Mouse (Mus musculus) liver, embryonic 14.5 days (tissue): Measurements from ENCODE around the gene Krt18. TPM values are rescaled to one million over a fixed set of nuclear protein-coding genes. Genes with fewer than 3 reads are reported as not detected.
A peak's percentile ranks its signal among the peaks of the same experiment; 100 is the strongest.

ENCODE experiments used
- ATAC-seq: fragments of 200-750 bp; cut with Nextera tagmentation; 2 replicates; pipeline ENCODE4 v1.8.0; 2017; ENCODE audit warnings: moderate number of reproducible peaks, mild to moderate bottlenecking, moderate library complexity; ENCODE audit not compliant: insufficient read depth
- DNase-seq, 3 experiments: peaks; one replicate each; pipeline ENCODE4 v3.0.0-alpha.2; 2012 to 2013; ENCODE audit warnings: low read depth in 3 of 3, low spot score in 3 of 3
- H3K27ac ChIP-seq: fragments of 300-500 bp; sonication (generic); 2 replicates; pipeline ENCODE4 v1.5.1; 2014; ENCODE audit warnings: moderate library complexity, mild to moderate bottlenecking, control low read depth, inconsistent platforms
- H3K27me3 ChIP-seq: fragments of 300-500 bp; sonication (generic); 2 replicates; pipeline ENCODE4 v1.6.1; 2014; ENCODE audit warnings: mild to moderate bottlenecking, low read length, moderate library complexity; ENCODE audit not compliant: control insufficient read depth, insufficient read depth
- H3K36me3 ChIP-seq: fragments of 300-500 bp; sonication (generic); replicated peaks from 2 replicates; pipeline ENCODE4 v1.6.1; 2014; ENCODE audit warnings: low read depth; ENCODE audit not compliant: control insufficient read depth, insufficient read depth
- H3K4me1 ChIP-seq, 2 experiments: fragments of 200-500 bp in 1 of 2; fragments of 300-500 bp in 1 of 2; sonication (generic) in 1 of 2; replicated peaks; 2 replicates each; pipeline ENCODE4 v1.6.1; 2012 to 2014; ENCODE audit warnings: antibody characterized with exemption in 1 of 2, inconsistent platforms in 1 of 2, low read length in 1 of 2; ENCODE audit not compliant: control insufficient read depth in 2 of 2, insufficient read depth in 2 of 2
- H3K4me2 ChIP-seq: fragments of 300-500 bp; sonication (generic); 2 replicates; pipeline ENCODE4 v1.6.1; 2014; ENCODE audit warnings: low read depth, mild to moderate bottlenecking, control low read depth, moderate library complexity
- H3K4me3 ChIP-seq, 2 experiments: fragments of 200-500 bp in 1 of 2; fragments of 300-500 bp in 1 of 2; sonication (generic) in 1 of 2; 2 replicates each; pipeline ENCODE4 v1.5.1; 2012 to 2014; ENCODE audit warnings: low read depth in 2 of 2, low read length in 2 of 2, mild to moderate bottlenecking in 2 of 2, control low read depth in 1 of 2, inconsistent platforms in 1 of 2, moderate library complexity in 1 of 2; ENCODE audit not compliant: insufficient read depth in 1 of 2
- H3K9ac ChIP-seq: fragments of 300-500 bp; sonication (generic); replicated peaks from 2 replicates; pipeline ENCODE4 v1.6.1; 2014; ENCODE audit warnings: mild to moderate bottlenecking, control low read depth, moderate library complexity
- H3K9me3 ChIP-seq: fragments of 300-500 bp; sonication (generic); 2 replicates; pipeline ENCODE4 v1.6.1; 2016; ENCODE audit warnings: low read length, mixed read lengths; ENCODE audit not compliant: control insufficient read depth
- CTCF ChIP-seq: IDR thresholded peaks from 2 replicates; pipeline ENCODE4 v1.5.1; 2016; ENCODE audit warnings: antibody characterized with exemption, low read depth, control low read depth
- EP300 ChIP-seq: IDR thresholded peaks from 2 replicates; pipeline ENCODE4 v1.6.1; 2016; ENCODE audit warnings: antibody characterized with exemption, low read depth
- WGBS: fragments of 180-500 bp; shearing (Covaris S2); extraction: QIAGEN DNeasy Blood & Tissue Kit; methylation state at CpG from one replicate; pipeline ENCODE4 v1.1.7; 2014; ENCODE audit not compliant: insufficient replicate concordance; 5-methylcytosine and 5-hydroxymethylcytosine counted together
- polyA plus RNA-seq, 2 experiments: library from polyadenylated mRNA; depleted of rRNA in 1 of 2; stranded (reverse) in 1 of 2; unstranded in 1 of 2; fragments of >200 nt; fragmentation: Nextera tagmentation in 1 of 2; extraction: Ambion mirVana in 1 of 2; gene quantifications; 2 replicates each; pipeline versions ENCODE4 v1.2.1 to v1.2.3; 2012 to 2014

Krt18 gene
- polyA plus RNA-seq, 2 experiments, result 31.5 to 87.6 TPM

DNA sequence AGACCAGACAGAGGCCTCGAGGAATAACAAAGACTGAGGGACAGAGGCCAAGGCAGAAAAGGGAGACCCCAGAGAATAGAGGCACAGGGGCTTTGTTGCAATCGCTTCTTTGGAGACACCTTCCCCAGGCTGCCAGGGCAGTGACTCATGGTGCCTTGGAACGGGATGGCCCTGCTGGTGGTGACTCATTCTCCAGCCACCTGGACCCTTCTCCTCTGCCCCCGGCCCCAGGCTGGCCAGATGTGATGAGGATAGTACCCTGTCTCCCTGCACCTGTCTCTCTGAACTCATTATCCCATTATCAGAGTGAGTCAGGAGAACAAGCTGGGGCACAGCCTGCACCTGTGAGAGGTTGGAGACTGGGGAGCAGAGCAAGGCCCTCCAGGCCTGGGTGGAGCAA, 22.7 kb upstream of the Krt18 start:
- no peak overlapping the region for H3K27ac ChIP-seq
- DNase-seq (no peak), ATAC-seq (no peak)
- no peaks in the 10 kb centered on the region; a peak in 1 of 4 replicates for H3K4me1 ChIP-seq
- no peaks in the 10 kb centered on the region for H3K36me3 ChIP-seq
- H3K4me3 ChIP-seq, result no peak overlapping the region
- TF ChIP-seq EP300, result no peak
- TF ChIP-seq CTCF, result no peak
- peaks cover 29% of the 10 kb centered on the region for H3K27me3 ChIP-seq
- H3K4me2 ChIP-seq, result no peak overlapping the region
- H3K9me3 ChIP-seq, result no peaks in the 10 kb centered on the region
- H3K9ac ChIP-seq, result no peak overlapping the region
- WGBS, result 34% methylated on average over 4 of the region's 4 CpGs

DNA sequence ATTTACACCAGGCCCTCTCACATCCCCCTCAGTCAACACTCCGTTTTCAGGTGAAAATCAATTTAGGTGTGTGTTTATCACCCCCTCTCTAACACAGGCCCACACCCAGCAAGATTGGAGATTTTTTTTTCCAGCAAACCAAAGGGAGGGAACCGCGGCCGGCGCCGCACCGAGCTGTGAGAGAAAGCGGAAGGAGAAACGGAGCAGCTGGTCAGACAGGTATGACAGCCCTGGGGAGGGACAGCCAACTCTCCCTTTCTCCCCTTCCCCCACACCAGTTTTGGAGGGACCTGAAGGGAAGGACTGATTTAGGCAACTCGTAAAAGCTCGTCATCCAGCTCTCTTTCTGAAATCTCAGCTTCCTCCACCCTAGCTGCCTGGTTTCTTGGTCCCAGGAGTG, 21.7 kb upstream of the Krt18 start:
- H3K27me3 ChIP-seq, result peaks cover 29% of the 10 kb centered on the region
- 0 out of 2 replicates have a peak overlapping the region, but pooled peaks have one; percentile 11 for H3K4me2 ChIP-seq
- no peak for ATAC-seq
- no peak overlapping the region for H3K27ac ChIP-seq
- no peaks in the 10 kb centered on the region; a peak in 1 of 4 replicates for H3K4me1 ChIP-seq
- no peak overlapping the region for H3K4me3 ChIP-seq
- no peak for TF ChIP-seq CTCF
- no peak for TF ChIP-seq EP300
- H3K9me3 ChIP-seq, result no peaks in the 10 kb centered on the region
- 20% methylated on average over 11 of the region's 11 CpGs for WGBS
- no peak overlapping the region for H3K9ac ChIP-seq
- no peaks in the 10 kb centered on the region for H3K36me3 ChIP-seq
- DNase-seq, result no peak

DNA sequence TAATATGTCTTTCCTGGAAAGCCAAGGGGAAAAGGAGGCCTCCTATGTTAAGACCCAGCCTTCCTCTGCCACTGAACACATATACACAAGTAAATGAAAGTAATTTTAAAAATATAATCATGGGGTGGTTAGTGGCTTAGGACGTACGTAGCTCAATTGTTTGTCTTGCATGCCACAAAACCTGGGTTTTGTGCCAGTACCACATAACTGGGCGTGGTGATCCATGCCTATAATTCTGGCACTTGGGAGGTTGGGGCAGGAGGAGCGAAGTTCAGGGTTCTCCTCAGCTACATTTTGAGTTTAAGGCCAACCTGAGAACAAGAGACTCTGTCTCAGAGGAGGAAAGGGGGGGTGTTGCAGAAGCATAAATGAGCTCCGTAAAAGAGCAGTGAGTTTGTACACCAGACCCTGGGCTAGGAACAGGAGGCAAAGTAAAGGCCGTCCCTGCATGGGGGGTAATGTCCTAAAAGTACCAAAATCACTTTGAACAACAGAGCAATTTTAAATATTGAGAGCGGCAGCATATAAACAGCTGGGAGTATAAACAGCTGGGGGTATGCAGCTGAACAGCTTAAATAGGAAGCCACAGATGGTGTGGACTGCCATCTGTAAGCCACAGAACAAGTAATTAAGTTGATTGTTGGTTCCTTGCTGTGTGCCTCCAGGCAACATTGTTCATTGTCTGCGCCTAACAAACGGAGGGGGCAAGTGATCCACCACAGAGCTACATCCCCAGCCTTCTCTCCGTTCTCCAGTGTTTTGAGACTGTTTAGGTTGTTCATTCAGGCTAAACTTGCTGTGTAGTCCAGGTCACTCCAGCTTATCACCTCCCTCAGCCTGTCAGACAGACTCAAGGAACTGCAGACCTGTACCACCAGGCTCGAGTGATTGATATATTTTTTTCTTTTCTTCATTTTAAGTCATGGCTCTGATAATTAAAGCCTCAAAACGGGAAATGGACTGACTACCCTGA, 20.6 kb upstream of the Krt18 start:
- Histone ChIP-seq H3K4me3 (no peak overlapping the region), H3K27ac (no peak overlapping the region), H3K9me3 (no peaks in the 10 kb centered on the region), H3K4me1 (no peaks in the 10 kb centered on the region; a peak in 1 of 4 replicates), H3K27me3 (peaks cover 26% of the 10 kb centered on the region), H3K36me3 (no peaks in the 10 kb centered on the region), H3K4me2 (no peak overlapping the region), H3K9ac (no peak overlapping the region)
- DNase-seq, result no peak
- WGBS, result 49% methylated on average over 12 of the region's 12 CpGs
- TF ChIP-seq CTCF (no peak), EP300 (no peak)
- ATAC-seq, result no peak

DNA sequence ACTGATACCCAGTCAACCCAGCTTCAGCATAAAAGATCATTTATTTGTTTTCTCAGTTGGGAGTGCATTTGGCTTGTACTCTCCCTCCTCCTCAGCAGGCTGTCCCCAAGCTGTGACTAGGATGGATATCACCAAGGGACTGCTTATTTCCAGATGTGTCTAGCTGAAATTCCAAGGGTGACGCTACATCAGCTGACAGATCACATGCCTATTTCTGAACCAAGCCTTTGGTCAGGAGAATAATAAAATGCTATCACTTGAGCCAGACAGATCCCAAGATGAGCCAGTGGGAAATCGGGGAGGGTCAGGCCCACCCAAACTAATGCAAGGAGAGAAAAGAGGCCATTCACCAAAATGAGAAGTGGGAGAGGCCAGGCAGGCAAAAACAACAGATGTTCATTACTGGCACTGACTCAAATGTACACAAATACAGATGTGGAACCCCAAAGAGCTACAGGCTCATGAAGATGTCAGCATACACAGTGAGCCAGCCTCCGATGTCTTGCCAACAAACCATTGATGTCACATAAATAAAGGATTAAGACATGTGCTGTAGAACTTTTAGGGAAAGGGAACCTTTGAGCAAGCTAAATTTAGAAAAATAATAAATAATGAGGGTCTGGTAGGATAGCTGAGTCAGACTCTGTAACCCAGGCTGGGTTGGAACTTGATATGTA, 17.3 kb upstream of the Krt18 start:
- TF ChIP-seq EP300 (no peak), CTCF (no peak)

DNA sequence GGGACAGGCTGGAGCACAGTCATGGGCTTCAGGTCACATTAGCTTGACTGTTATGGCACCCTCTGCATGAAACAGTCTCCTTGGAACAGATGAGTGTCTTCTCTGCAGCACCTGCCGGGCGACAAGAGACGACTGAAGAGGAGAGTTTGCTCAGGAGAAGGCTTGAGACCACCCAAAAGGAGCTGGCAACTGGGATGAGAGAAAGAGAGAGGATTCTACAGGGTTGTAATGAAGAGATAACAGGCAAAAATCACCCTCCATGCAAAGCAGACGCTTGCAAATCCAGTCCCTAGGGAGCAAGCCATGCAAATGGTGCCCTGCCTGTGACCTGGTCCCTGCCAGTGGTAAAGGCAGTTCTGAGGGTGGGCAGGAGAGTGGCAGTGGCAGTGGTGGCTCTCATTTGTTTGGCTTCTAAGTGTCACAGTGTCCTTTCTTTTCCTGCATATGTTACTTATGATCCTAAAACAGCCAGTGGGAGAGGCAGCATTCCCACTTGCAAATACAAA, 15.7 kb upstream of the Krt18 start:
- H3K36me3 ChIP-seq, result no peaks in the 10 kb centered on the region
- H3K9ac ChIP-seq, result no peak overlapping the region
- ATAC-seq, result no peak
- H3K4me2 ChIP-seq, result no peak overlapping the region
- no peaks in the 10 kb centered on the region for H3K9me3 ChIP-seq
- no peak overlapping the region for H3K27ac ChIP-seq
- no peaks in the 10 kb centered on the region for H3K27me3 ChIP-seq
- DNase-seq, result no peak
- 51% methylated on average over 4 of the region's 4 CpGs for WGBS
- no peak overlapping the region for H3K4me3 ChIP-seq
- TF ChIP-seq CTCF (no peak), EP300 (no peak)
- H3K4me1 ChIP-seq, result peaks cover 0 to 4% of the 10 kb centered on the region in 2 experiments; a peak in 2 of 4 replicates

More for the DNA sequence above, 17.3 kb upstream of the Krt18 start:
- no peak overlapping the region for H3K27ac ChIP-seq
- no peak overlapping the region for H3K9ac ChIP-seq
- no peak overlapping the region for H3K4me3 ChIP-seq
- H3K27me3 ChIP-seq, result peaks cover 5% of the 10 kb centered on the region; the same call in 1 of the 2 replicates
- 59% methylated on average over 3 of the region's 3 CpGs for WGBS
- peaks cover 0 to 2% of the 10 kb centered on the region in 2 experiments; a peak in 2 of 4 replicates for H3K4me1 ChIP-seq
- DNase-seq, result no peak
- H3K4me2 ChIP-seq, result no peak overlapping the region
- H3K9me3 ChIP-seq, result no peaks in the 10 kb centered on the region
- ATAC-seq, result no peak
- no peaks in the 10 kb centered on the region for H3K36me3 ChIP-seq
